10 mouse cellular contexts compared by ENCODE assay signal in genomic region chr13:51648237-51648636, GRCm38 (mm10). TPM values are rescaled to one million over a fixed set of nuclear protein-coding genes. Genes with fewer than 3 reads are reported as not detected.
DNase-seq lines count a peak whose midpoint lies in the region; ATAC-seq lines count a peak whose summit lies in the region.
"Had no signal": no experiment of that assay in that cellular context is flagged by ENCODE, and none has a peak within 500 bp of the region (broad histone marks: within the 10 kb centered on the region; RNA-seq: fewer than 3 reads in every experiment).

No protein-coding gene starts in this region.

- H3K4me1 ChIP-seq in hindbrain, embryonic 10.5 days (replicated peaks): peaks cover 45% of the 10 kb centered on the region
- H3K4me1 ChIP-seq in hindbrain, embryonic 16.5 days (ENCODE audit: control insufficient read depth, insufficient read depth, low read depth, low read length): peaks cover 17% of the 10 kb centered on the region
- H3K4me1 ChIP-seq in intestine, embryonic 16.5 days (ENCODE audit: control insufficient read depth, insufficient read depth, low read length): peaks cover 24% of the 10 kb centered on the region

- no peak overlapping the region for H3K4me2 ChIP-seq in hindbrain, embryonic 16.5 days (ENCODE audit: low read length)
- H3K4me2 ChIP-seq in intestine, embryonic 16.5 days (ENCODE audit: low read depth, low read length): peak overlapping the region; percentile 67; the same call in 1 of the 2 replicates
- H3K4me2 ChIP-seq: hindbrain, embryonic 15.5 days had no signal

- H3K27ac ChIP-seq in hindbrain, embryonic 10.5 days: no peak overlapping the region
- H3K27ac ChIP-seq in hindbrain, embryonic 16.5 days (ENCODE audit: low read depth, low read length): no peak overlapping the region
- H3K27ac ChIP-seq in intestine, embryonic 16.5 days (ENCODE audit: low read length): no peak overlapping the region
- H3K27ac ChIP-seq: hindbrain, embryonic 15.5 days; macrophage had no signal

- DNase-seq in hindbrain, embryonic 10.5 days (ENCODE audit: low spot score): no peak
- DNase-seq in spleen, postnatal 36 days (ENCODE audit: low spot score in 2 of 2): peak; percentile 14 to 35
- DNase-seq in spleen, postnatal 14 days (ENCODE audit: low spot score in 2 of 2): no peak
- no peak for DNase-seq in thymus, postnatal 36 days
- no peak for DNase-seq in gastrocnemius, adult 18-20 months (ENCODE audit: low spot score)
- no peak for DNase-seq in layer of hippocampus, postnatal 10 days (ENCODE audit: low spot score in 2 of 2)

- H3K9me3 ChIP-seq in hindbrain, embryonic 10.5 days: no peaks in the 10 kb centered on the region
- no peaks in the 10 kb centered on the region for H3K9me3 ChIP-seq in hindbrain, embryonic 16.5 days (ENCODE audit: control insufficient read depth, low read length)
- H3K9me3 ChIP-seq in intestine, embryonic 16.5 days (ENCODE audit: control insufficient read depth, low read length): no peaks in the 10 kb centered on the region
- H3K9me3 ChIP-seq: hindbrain, embryonic 15.5 days had no signal

- ATAC-seq in hindbrain, embryonic 16.5 days: no peak
- ATAC-seq in intestine, embryonic 16.5 days: no peak

- H3K4me3 ChIP-seq in hindbrain, embryonic 10.5 days: peak overlapping the region; percentile 92
- no peak overlapping the region for H3K4me3 ChIP-seq in hindbrain, embryonic 16.5 days (ENCODE audit: low read length)
- H3K4me3 ChIP-seq in intestine, embryonic 16.5 days (ENCODE audit: low read length): no peak overlapping the region; the same call in 1 of the 2 replicates
- H3K4me3 ChIP-seq: hindbrain, embryonic 15.5 days had no signal

- 92% methylated on average over 4 of the region's 4 CpGs for WGBS in hindbrain, embryonic 10.5 days
- 90% methylated on average over 4 of the region's 4 CpGs for WGBS in hindbrain, embryonic 16.5 days
- WGBS in intestine, embryonic 16.5 days: 78% methylated on average over 4 of the region's 4 CpGs

- no peaks in the 10 kb centered on the region for H3K27me3 ChIP-seq in hindbrain, embryonic 10.5 days (ENCODE audit: insufficient read depth, poor library complexity, severe bottlenecking)
- H3K27me3 ChIP-seq in hindbrain, embryonic 16.5 days (replicated peaks; ENCODE audit: control insufficient read depth, insufficient read depth, low read length): no peaks in the 10 kb centered on the region
- no peaks in the 10 kb centered on the region for H3K27me3 ChIP-seq in intestine, embryonic 16.5 days (replicated peaks; ENCODE audit: control insufficient read depth, insufficient read depth, low read length)
- H3K27me3 ChIP-seq: hindbrain, embryonic 15.5 days had no signal

- no peak overlapping the region for H3K9ac ChIP-seq in hindbrain, embryonic 16.5 days (ENCODE audit: low read depth, low read length)
- no peak overlapping the region; the same call in 1 of the 2 replicates for H3K9ac ChIP-seq in intestine, embryonic 16.5 days (ENCODE audit: low read depth, low read length)
- H3K9ac ChIP-seq: hindbrain, embryonic 15.5 days had no signal

- H3K36me3 ChIP-seq in hindbrain, embryonic 10.5 days: peaks cover 25% of the 10 kb centered on the region
- H3K36me3 ChIP-seq in hindbrain, embryonic 16.5 days (ENCODE audit: control insufficient read depth, insufficient read depth, low read length): no peaks in the 10 kb centered on the region
- peaks cover 9% of the 10 kb centered on the region for H3K36me3 ChIP-seq in intestine, embryonic 16.5 days (ENCODE audit: control insufficient read depth, insufficient read depth, low read length)
- H3K36me3 ChIP-seq: hindbrain, embryonic 15.5 days had no signal

RNA-seq across cellular contexts. Expression of gene Cks2, which starts 3.2 kb away (rescaled TPM):
- polyA plus RNA-seq in hindbrain, embryonic 10.5 days (2016; fragmentation: Nextera tagmentation; extraction: Ambion mirVana): 329 and 366 TPM in 2 replicates
- polyA plus RNA-seq in hindbrain, embryonic 16.5 days (2015; fragmentation: Nextera tagmentation; extraction: Ambion mirVana): 49.7 and 50.1 TPM in 2 replicates
- polyA plus RNA-seq in intestine, embryonic 16.5 days (2015; fragmentation: Nextera tagmentation; extraction: Ambion mirVana): 247 and 266 TPM in 2 replicates
- not detected for total RNA-seq in gastrocnemius, adult 18-20 months (2021)
- total RNA-seq in layer of hippocampus, postnatal 10 days (2021): 1 to 10 TPM; 6.4 to 7.7 TPM

RNA-seq across cellular contexts. Expression of gene Secisbp2, which starts 3.3 kb away (rescaled TPM):
- 27.4 and 31.6 TPM in 2 replicates for polyA plus RNA-seq in hindbrain, embryonic 10.5 days (2016; fragmentation: Nextera tagmentation; extraction: Ambion mirVana)
- 27.4 and 28.6 TPM in 2 replicates for polyA plus RNA-seq in hindbrain, embryonic 16.5 days (2015; fragmentation: Nextera tagmentation; extraction: Ambion mirVana)
- 23.7 and 28.9 TPM in 2 replicates for polyA plus RNA-seq in intestine, embryonic 16.5 days (2015; fragmentation: Nextera tagmentation; extraction: Ambion mirVana)
- total RNA-seq in gastrocnemius, adult 18-20 months (2021): 10 to 100 TPM in 1 of 2 experiments, 1 to 10 TPM in 1; 8.8 to 10.5 TPM
- total RNA-seq in layer of hippocampus, postnatal 10 days (2021): 10 to 100 TPM; 16.8 to 18.0 TPM

Comparison
In these comparisons a context has a peak if more than half of its experiments do, and no peak if none do; other contexts are left out.
1. DNase-seq: peak in spleen, postnatal 36 days (2 of 2); none in hindbrain, embryonic 10.5 days (single experiment), spleen, postnatal 14 days (0 of 2), thymus, postnatal 36 days (0 of 2), gastrocnemius, adult 18-20 months (single experiment) and layer of hippocampus, postnatal 10 days (0 of 2).